Mouse (Mus musculus): Measurements from ENCODE around the gene Fam120c.
"Not testable (repeated sequence)": the region's sequence is repeated elsewhere in the genome, so short reads cannot be mapped to it uniquely, and the experiment has no call there.

The Fam120c gene

GRCm38 (mm10) chrX:151343761-151344500 is at the start of gene Fam120c:
Gene Fam120c, plus strand, starts transcription at chrX:151344175.
- DNase-seq (ENCODE audit: low spot score in 2 of 2): peak; percentile 71 to 76

DNA sequence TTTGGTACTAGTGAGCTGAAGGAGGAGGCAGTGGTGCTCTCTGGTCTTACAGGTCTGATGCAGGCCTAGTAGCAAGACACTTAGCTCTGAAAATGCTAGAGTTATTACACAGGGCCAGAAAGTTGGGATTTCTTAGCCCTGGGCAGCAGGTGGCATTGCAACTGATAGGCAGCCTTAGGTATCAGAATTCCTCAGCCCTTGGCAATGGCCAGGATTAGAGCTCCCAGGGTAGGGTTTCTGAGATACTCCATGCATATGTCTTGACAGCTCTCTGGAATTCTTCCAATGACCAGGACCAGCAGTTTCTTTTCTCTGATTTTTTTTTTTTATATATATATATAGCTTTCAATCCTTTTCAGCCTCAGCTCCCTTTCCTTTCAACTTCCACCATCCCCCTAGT is 45.6 kb upstream of the Fam120c start:
- DNase-seq (ENCODE audit: low spot score in 2 of 2): no peak

DNA sequence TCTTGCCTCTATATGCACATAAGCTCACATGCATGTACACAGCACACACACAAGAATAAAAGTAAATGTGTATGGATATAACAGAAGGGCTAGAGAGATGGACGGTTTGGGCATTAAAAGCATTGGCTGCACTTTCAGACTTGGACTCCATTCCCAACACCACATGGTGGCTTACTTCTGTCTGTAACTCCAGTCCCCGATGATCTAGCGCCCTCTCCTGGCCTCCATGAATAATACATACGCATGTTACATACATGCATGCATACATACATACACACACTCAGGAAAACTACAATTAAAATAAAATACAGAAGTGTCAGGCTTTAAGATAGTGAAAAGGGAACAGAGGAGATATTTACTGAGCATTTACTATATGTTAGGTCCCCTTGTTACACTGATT is 30.2 kb upstream of the Fam120c start:
- no peak for DNase-seq (ENCODE audit: low spot score in 2 of 2)

DNA sequence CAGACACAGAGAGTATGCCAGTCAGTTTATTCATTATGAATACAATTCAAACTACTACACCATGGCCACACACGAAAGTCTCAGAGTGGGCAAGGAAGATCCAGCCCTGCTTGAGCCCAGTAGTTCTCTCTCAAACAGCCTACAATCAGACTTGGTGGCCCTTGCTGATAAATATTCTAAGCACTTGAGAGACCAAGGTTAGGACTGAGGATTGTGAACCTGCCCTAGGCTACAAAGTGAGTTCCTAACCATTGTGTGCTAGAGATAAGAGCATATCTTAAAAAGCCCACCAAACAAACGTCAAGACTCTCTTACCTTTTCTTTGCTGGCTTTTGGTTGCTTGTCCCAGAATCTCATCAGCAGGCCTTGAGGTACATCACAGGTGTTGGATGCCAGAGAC is 10.4 kb upstream of the Fam120c start:
- no peak for DNase-seq (ENCODE audit: low spot score in 2 of 2)

DNA sequence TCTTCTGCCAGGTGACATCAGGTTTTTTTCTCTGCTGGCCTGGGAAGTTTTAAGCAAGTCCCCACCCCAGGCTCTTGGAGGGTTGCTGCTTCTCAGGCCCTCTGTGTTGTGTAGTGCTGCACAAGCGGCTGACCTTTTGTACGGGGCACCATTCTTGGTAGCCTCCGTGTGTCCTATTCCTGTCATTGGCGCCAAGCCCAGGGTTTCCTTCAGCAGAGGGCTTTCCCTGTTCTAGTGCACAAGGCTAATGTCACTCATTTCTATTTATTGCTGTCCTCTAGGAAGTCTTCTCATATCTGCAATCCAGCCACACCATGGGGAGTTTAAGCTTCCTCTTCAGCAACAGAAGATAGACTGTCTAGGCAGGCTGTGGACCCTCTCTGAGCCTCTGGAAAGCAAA is 6.2 kb upstream of the Fam120c start:
- no peak for DNase-seq (ENCODE audit: low spot score in 2 of 2)

DNA sequence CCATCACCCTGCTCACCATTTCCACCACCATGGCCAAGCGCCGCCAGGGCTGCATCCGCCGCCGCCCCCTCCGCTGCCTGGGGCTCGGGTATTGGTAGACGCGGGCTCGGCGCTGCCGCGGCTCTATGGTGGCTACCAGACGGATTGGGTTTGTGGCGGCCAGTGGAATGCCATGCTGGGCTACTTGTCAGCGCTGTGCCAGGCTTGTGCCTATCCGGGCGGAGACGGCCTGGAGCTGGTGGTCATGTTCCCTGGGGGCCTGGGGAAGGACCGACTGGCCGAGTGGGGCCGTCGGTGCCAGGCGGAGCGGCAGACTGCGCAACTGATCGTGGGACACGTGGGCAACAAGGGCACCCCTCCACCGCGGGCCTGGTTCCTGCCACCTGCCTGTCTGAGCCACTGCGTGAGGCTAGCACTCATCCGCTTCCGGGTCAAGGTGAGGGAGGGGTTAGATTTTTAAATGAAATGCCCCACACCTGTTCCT is 568 bp downstream of the Fam120c start:
- peak; percentile 14 to 44 for DNase-seq (ENCODE audit: low spot score in 2 of 2)

DNA sequence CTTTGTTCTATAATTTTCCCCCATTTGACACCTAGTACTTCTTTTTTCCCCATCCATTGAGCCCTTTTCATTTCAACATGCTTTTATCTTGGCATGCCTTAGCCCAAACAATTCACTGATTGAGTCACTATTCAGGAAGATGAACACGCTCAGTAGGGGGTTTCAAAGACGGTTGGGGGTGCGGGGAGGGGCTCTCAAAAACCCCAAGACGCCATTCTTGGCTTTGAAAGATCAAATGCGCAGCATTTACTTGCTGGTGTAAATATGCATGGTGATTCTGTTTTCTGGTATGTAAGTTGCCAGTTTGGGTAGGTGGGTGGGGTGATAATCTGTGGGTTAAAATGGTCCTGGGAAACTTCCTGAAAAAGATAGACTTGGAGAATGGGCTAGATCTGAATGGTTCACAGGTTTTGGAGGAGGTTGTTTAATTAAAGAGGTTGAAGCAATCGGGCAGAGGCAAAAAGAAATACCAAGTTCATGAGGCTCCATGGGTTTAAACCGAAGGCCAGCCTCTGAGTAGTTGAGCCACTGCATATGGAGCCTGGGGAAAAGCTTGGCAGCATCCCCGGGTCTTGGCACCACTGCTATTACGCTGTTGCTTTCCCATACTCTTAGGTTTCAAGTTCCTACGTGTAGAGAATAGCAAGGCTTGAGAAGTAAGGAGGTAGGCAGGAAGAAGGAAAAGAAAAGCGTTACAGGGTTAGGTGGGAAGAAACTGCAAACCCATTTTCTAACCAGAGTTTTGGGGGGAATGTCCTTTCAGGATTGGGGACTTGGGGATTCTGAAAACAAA is 1.6 kb downstream of the Fam120c start:
- peak in 1 of 2 experiments; percentile 2 for DNase-seq (ENCODE audit: low spot score in 2 of 2)

DNA sequence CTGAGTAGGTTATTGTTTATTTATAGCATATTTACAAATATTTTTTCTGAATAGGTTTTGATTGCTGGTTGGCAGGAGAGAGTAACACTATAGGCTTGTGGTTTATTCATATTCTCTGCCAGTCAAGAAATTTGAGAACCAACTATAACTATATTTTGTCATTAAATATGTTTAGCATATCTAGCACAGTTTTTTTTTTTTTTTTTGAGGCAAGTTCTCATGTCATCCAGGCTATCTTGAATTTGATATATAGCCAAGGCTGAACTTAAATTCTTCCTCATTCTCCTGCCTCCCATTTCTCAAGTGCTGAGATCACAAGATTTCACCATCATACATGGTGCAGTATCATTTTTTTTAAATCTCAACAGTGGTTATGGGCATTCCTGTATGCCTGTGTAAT is 3.3 kb downstream of the Fam120c start:
- DNase-seq (ENCODE audit: low spot score in 2 of 2): no peak

DNA sequence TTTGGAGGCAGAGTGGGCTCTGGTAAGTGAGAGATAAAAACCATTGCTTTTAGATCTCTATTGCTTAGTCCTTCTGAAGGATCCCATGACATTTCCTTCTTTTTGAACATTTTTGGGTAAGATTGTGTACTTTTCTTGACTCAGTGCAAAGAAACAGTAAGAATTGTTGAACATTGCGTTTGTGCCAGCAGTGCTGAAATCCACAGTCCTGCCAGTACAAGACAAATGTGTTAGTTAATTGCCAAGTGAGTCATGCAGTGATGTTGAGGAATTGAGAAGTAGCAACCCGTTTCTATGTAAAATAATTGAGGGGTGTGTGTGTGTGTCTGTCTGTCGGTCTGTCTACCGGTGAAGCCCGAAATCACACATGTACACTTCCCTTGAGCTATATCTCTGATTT is 5.3 kb downstream of the Fam120c start:
- no peak for DNase-seq (ENCODE audit: low spot score in 2 of 2)

GRCm38 (mm10) chrX:151418801-151419200 is 74.8 kb downstream of the Fam120c start:
- DNase-seq (ENCODE audit: low spot score in 2 of 2): no peak

DNA sequence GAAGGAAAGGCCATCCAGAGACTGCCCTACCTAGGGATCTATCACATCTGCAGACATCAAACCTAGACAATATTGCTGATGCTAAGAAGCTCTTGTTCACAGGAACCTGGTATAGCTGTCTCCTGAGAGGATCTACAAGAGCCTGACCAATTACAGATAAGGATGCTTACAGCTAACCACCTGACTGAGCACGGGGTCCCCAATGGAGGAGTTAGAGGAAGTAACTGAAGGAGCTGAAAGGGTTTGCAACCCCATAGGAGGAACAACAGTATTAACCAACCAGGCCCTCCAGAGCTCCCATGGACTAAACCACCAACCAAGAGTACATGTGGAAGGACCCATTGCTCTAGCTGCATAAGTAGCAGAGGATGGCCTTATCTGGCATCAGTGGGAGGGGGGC is 76.8 kb downstream of the Fam120c start:
- DNase-seq (ENCODE audit: low spot score in 2 of 2): no peak

GRCm38 (mm10) chrX:151443637-151444036 is 99.7 kb downstream of the Fam120c start:
- no peak for DNase-seq (ENCODE audit: low spot score in 2 of 2)

GRCm38 (mm10) chrX:151444189-151444588 is 100.2 kb downstream of the Fam120c start:
- no peak for DNase-seq (ENCODE audit: low spot score in 2 of 2)

DNA sequence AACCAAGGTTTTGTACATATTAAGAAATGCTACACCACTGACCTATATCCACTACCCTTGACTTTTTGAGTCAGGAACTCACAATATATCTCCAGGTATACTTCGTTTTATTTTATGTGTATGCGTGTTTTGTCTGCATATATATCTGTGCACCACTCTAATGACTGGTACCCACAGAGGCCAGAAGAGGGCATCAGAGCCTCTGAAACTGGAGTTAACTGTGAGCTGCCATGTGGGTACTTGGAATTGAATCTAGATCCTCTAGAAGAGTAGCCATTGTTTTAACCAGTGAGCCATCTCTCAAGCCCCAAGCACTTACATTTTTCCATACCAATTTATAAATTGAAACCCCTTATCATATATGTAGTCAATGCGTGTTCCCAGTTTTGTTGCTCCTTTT is 144.2 kb downstream of the Fam120c start:
- no peak for DNase-seq (ENCODE audit: low spot score in 2 of 2)

- not testable (repeated sequence) for DNase-seq (ENCODE audit: low spot score in 2 of 2)
Measured at GRCm38 (mm10) chrX:151493269-151493668, 149.3 kb downstream of the Fam120c start.

GRCm38 (mm10) chrX:151496596-151496995 is 152.6 kb downstream of the Fam120c start:
- DNase-seq (ENCODE audit: low spot score in 2 of 2): no peak

GRCm38 (mm10) chrX:151508536-151508935 is 164.6 kb downstream of the Fam120c start:
- DNase-seq (ENCODE audit: low spot score in 2 of 2): no peak

DNA sequence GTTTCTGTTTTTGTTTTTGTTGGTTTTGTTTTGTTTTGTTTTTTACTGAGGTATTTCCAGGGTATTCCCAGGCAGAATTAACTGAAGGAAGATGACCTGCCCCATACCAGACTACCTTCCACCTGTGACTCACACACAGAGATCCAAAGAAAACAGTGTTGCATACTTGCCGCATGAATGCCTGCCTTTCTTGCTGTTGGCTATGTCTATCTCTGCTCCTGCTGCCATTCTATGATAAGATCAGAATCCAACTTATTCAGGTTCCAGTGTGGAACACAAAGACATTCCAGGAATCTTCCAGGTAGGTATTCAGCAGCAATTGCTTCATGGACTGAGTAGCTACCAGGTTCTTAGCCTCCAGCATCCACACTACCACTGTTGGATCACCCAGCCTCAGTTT is 165.9 kb downstream of the Fam120c start:
- no peak for DNase-seq (ENCODE audit: low spot score in 2 of 2)

DNA sequence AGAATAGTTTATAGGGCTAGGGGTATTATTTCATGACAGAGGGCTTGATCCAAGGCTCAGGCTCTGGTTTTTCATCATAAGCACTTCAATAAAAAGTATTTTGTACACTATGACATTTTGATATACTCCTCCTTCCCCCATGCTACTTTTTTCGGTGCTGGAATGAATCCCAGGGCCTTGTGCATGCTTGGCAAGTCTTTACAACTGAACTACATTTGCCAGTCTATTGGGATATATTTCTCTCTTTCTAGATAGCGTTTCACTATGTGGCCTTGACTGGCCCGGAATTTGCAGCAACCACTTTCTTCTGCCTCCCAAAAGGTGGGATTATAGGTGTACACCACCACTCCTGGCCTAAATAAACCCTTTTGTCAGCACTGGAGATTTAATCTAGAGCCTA is 169.1 kb downstream of the Fam120c start:
- no peak for DNase-seq (ENCODE audit: low spot score in 2 of 2)

DNA sequence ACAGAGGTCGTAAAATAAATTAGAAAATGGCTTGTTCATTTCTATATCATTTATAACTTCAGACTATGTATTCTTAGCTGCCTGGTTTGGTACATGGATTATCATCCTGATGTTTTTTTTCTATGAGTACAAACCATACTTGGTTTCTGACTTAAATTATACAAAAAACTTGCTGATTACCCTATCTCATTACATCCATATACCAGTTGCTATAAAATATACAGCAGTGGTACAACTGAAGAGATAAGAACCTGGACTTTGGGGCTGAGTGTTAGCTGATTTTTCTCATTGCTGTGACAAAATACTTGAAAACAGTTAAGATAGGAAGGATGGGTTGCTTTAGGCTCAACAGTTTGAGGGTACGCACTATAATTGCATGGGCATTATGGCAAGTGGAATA is 169.7 kb downstream of the Fam120c start:
- no peak for DNase-seq (ENCODE audit: low spot score in 2 of 2)

DNA sequence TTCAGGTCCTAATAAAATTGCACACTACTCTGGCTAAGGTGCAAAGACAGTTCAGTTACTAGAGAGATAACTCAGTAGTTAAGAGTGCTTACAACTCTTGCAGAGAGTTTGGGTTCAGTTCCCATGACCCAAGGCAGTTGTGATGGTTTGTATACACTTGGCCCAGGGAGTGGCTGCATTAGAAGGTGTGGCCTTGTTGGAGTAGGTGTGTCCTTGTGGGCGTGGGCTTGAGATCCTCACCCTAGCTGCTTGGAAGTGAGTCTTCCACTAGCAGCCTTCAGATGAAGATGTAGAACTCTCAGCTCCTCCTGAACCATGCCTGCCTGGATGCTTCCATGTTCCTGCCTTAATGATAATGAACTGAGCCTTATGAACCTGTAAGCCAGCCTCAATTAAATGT is 174.2 kb downstream of the Fam120c start:
- no peak for DNase-seq (ENCODE audit: low spot score in 2 of 2)

- no peak for DNase-seq (ENCODE audit: low spot score in 2 of 2)
Measured at GRCm38 (mm10) chrX:151520127-151520457, 176.1 kb downstream of the Fam120c start.
